Mouse (Mus musculus): ENCODE results near the gene Pcbp1. TPM values are rescaled to one million over a fixed set of nuclear protein-coding genes. Genes with fewer than 3 reads are reported as not detected.

Pcbp1 gene
- total RNA-seq, 2 experiments from 2014 or later = 107 to 352 TPM

Other genes starting within 250 kb of the Pcbp1 start
- gene Fam136a, start 160.7 kb downstream of the Pcbp1 start, total RNA-seq (2015) = 55.2 and 59.2 TPM in 2 replicates
- 78.4 and 102 TPM in 2 replicates for gene Fam136a, start 160.7 kb downstream of the Pcbp1 start, total RNA-seq (2017)
- gene Snrpg, start 155.0 kb downstream of the Pcbp1 start, total RNA-seq (2015) = 520 and 538 TPM in 2 replicates
- 60.0 and 69.9 TPM in 2 replicates for gene Snrpg, start 155.0 kb downstream of the Pcbp1 start, total RNA-seq (2017)
- gene Pcyox1, start 129.2 kb downstream of the Pcbp1 start, total RNA-seq (2015) = 33.1 and 40.5 TPM in 2 replicates
- gene Pcyox1, start 129.2 kb downstream of the Pcbp1 start, total RNA-seq (2017) = 65.6 and 88.1 TPM in 2 replicates
- 67.3 and 125 TPM in 2 replicates for gene Tia1, start 122.1 kb downstream of the Pcbp1 start, total RNA-seq (2015)
- 75.5 and 98.4 TPM in 2 replicates for gene Tia1, start 122.1 kb downstream of the Pcbp1 start, total RNA-seq (2017)
- not detected in 2 replicates for gene Gm44790, start 99.7 kb downstream of the Pcbp1 start, total RNA-seq (2015)
- gene Gm44790, start 99.7 kb downstream of the Pcbp1 start, total RNA-seq (2017) = 1.8 TPM in 1 of 2 replicates, not detected in the other
- 27.1 and 45.4 TPM in 2 replicates for gene C87436, start 87.9 kb downstream of the Pcbp1 start, total RNA-seq (2015)
- 25.6 and 45.9 TPM in 2 replicates for gene C87436, start 87.9 kb downstream of the Pcbp1 start, total RNA-seq (2017)
- 1.3 and 1.9 TPM in 2 replicates for gene Asprv1, start 101.8 kb upstream of the Pcbp1 start, total RNA-seq (2015)
- gene Asprv1, start 101.8 kb upstream of the Pcbp1 start, total RNA-seq (2017) = 0.98 and 1.5 TPM in 2 replicates
- 17.6 and 19.4 TPM in 2 replicates for gene Mxd1, start 142.8 kb upstream of the Pcbp1 start, total RNA-seq (2015)
- gene Mxd1, start 142.8 kb upstream of the Pcbp1 start, total RNA-seq (2017) = 17.6 and 18.1 TPM in 2 replicates
- gene Snrnp27, start 158.2 kb upstream of the Pcbp1 start, total RNA-seq (2015) = 80.1 and 86.4 TPM in 2 replicates
- gene Snrnp27, start 158.2 kb upstream of the Pcbp1 start, total RNA-seq (2017) = 87.2 and 125 TPM in 2 replicates
- gene Gmcl1, start 207.1 kb upstream of the Pcbp1 start, total RNA-seq (2015) = 24.5 and 28.2 TPM in 2 replicates
- 26.1 TPM in 2 replicates for gene Gmcl1, start 207.1 kb upstream of the Pcbp1 start, total RNA-seq (2017)